Mouse (Mus musculus): ENCODE results near the gene Aaas. TPM values are rescaled to one million over a fixed set of nuclear protein-coding genes. Genes with fewer than 3 reads are reported as not detected.
A peak's percentile ranks its signal among the peaks of the same experiment; 100 is the strongest.

Aaas gene
- total RNA-seq, 2 experiments from 2014 or later, result 13.7 to 16.2 TPM

GRCm38 (mm10) chr15:102308717-102309116, 41.9 kb downstream of the Aaas start:
- no peak for DNase-seq

GRCm38 (mm10) chr15:102302542-102302941, 48.0 kb downstream of the Aaas start:
- no peak for DNase-seq

GRCm38 (mm10) chr15:102296368-102297006, 54.1 kb downstream of the Aaas start:
- no peak for DNase-seq

GRCm38 (mm10) chr15:102295633-102296367, 54.8 kb downstream of the Aaas start, which contains the start of gene Espl1:
TSS of gene Espl1 (plus strand) at chr15:102296266.
- peak; percentile 93 to 95 for DNase-seq

Other genes with a start within 250 kb of the Aaas start
- gene Spryd3, start 214.5 kb downstream of the Aaas start, total RNA-seq (2021), result 10 to 100 TPM; 34.4 to 42.4 TPM
- 10 to 100 TPM; 43.4 to 51.3 TPM for gene Igfbp6, start 206.4 kb downstream of the Aaas start, total RNA-seq (2021)
- under 1 TPM; 0.40 to 0.49 TPM for gene Soat2, start 200.2 kb downstream of the Aaas start, total RNA-seq (2021)
- 10 to 100 TPM; 52.6 to 66.7 TPM for gene Zfp740, start 147.5 kb downstream of the Aaas start, total RNA-seq (2021)
- 10 to 100 TPM; 79.0 to 83.7 TPM for gene Csad, start 146.0 kb downstream of the Aaas start, total RNA-seq (2021)
- 1 to 10 TPM; 1.5 to 2.9 TPM for gene Itgb7, start 118.8 kb downstream of the Aaas start, total RNA-seq (2021)
- gene Rarg, start 93.3 kb downstream of the Aaas start, total RNA-seq (2021), result 10 to 100 TPM; 21.7 to 30.4 TPM
- gene Gm9918, start 80.2 kb downstream of the Aaas start, total RNA-seq (2021), result not detected
- gene Mfsd5, start 71.3 kb downstream of the Aaas start, total RNA-seq (2021), result 10 to 100 TPM; 39.0 to 40.0 TPM
- gene Espl1, start 54.5 kb downstream of the Aaas start, total RNA-seq (2021), result 1 to 10 TPM; 3.2 to 3.6 TPM
- 100 to 1,000 TPM; 420 TPM for gene Pfdn5, start 24.7 kb downstream of the Aaas start, total RNA-seq (2021)
- 10 to 100 TPM; 59.0 to 59.1 TPM for gene Myg1, start 19.1 kb downstream of the Aaas start, total RNA-seq (2021)
- under 1 TPM in 1 of 2 experiments, not detected in 1; 0.16 TPM for gene Sp7, start 16.4 kb upstream of the Aaas start, total RNA-seq (2021)
- 10 to 100 TPM; 78.9 to 79.7 TPM for gene Sp1, start 55.4 kb upstream of the Aaas start, total RNA-seq (2021)
- 1 to 10 TPM; 1.2 to 2.5 TPM for gene Amhr2, start 94.6 kb upstream of the Aaas start, total RNA-seq (2021)
- gene Prr13, start 108.3 kb upstream of the Aaas start, total RNA-seq (2021), result 100 to 1,000 TPM; 112 to 116 TPM
- gene Pcbp2, start 119.8 kb upstream of the Aaas start, total RNA-seq (2021), result 100 to 1,000 TPM; 724 to 759 TPM
- not detected for gene Gm10337, start 153.0 kb upstream of the Aaas start, total RNA-seq (2021)
- 1 to 10 TPM; 8.0 to 8.9 TPM for gene Map3k12, start 166.3 kb upstream of the Aaas start, total RNA-seq (2021)
- 10 to 100 TPM; 32.5 to 33.5 TPM for gene Tarbp2, start 167.4 kb upstream of the Aaas start, total RNA-seq (2021)
- 1 to 10 TPM; 2.5 to 3.6 TPM for gene Npff, start 174.2 kb upstream of the Aaas start, total RNA-seq (2021)